Mouse (Mus musculus) midbrain, embryonic 14.5 days (tissue): Measurements from ENCODE around the gene Zfp444. TPM values are rescaled to one million over a fixed set of nuclear protein-coding genes. Genes with fewer than 3 reads are reported as not detected.
A peak's percentile ranks its signal among the peaks of the same experiment; 100 is the strongest.

Experiments used
- ATAC-seq: fragments of 200-750 bp; cut with Nextera tagmentation; 2 replicates; pipeline ENCODE4 v1.8.0; 2017; ENCODE audit warnings: moderate number of reproducible peaks, moderate library complexity; ENCODE audit not compliant: low FRiP score, low TSS enrichment
- DNase-seq: peaks from one replicate; pipeline ENCODE4 v3.0.0-alpha.2; 2015
- H3K27ac ChIP-seq: fragments of 300-500 bp; sonication (generic); replicated peaks from 2 replicates; pipeline ENCODE4 v1.5.1; 2014; ENCODE audit warnings: mild to moderate bottlenecking, low read depth, low read length, moderate library complexity
- H3K27me3 ChIP-seq: fragments of 300-500 bp; sonication (generic); 2 replicates; pipeline ENCODE4 v1.6.1; 2014; ENCODE audit warnings: low read length, control low read depth, mixed read lengths; ENCODE audit not compliant: control insufficient read depth, insufficient read depth
- H3K36me3 ChIP-seq: fragments of 300-500 bp; sonication (generic); 2 replicates; pipeline ENCODE4 v1.6.1; 2014; ENCODE audit warnings: low read length, control low read depth; ENCODE audit not compliant: control insufficient read depth, insufficient read depth
- H3K4me1 ChIP-seq: fragments of 300-500 bp; sonication (generic); 2 replicates; pipeline ENCODE4 v1.6.1; 2014; ENCODE audit warnings: mild to moderate bottlenecking, antibody characterized with exemption, low read length, control low read depth; ENCODE audit not compliant: control insufficient read depth, insufficient read depth
- H3K4me2 ChIP-seq: fragments of 300-500 bp; sonication (generic); 2 replicates; pipeline ENCODE4 v1.6.1; 2014; ENCODE audit warnings: mild to moderate bottlenecking, low read length, moderate library complexity
- H3K4me3 ChIP-seq: fragments of 300-500 bp; sonication (generic); replicated peaks from 2 replicates; pipeline ENCODE4 v1.5.1; 2014; ENCODE audit warnings: low read depth, low read length
- H3K9ac ChIP-seq: fragments of 300-500 bp; sonication (generic); replicated peaks from 2 replicates; pipeline ENCODE4 v1.6.1; 2014; ENCODE audit warnings: mild to moderate bottlenecking, low read length, moderate library complexity
- H3K9me3 ChIP-seq: fragments of 300-500 bp; sonication (generic); 2 replicates; pipeline ENCODE4 v1.6.1; 2016; ENCODE audit warnings: low read length, control low read depth, mixed read lengths; ENCODE audit not compliant: control insufficient read depth
- WGBS: fragments of 180-500 bp; shearing (Covaris S2); extraction: QIAGEN DNeasy Blood & Tissue Kit; methylation state at CpG from one replicate; pipeline ENCODE4 v1.1.7; 2014; 5-methylcytosine and 5-hydroxymethylcytosine counted together
- polyA plus RNA-seq: library from polyadenylated mRNA; unstranded; fragments of >200 nt; fragmentation: Nextera tagmentation; extraction: Ambion mirVana; gene quantifications from 2 replicates; pipeline ENCODE4 v1.2.1, GENCODE M21; 2014

The Zfp444 gene
- polyA plus RNA-seq, 1 experiment from 2014 or later: 94.7 TPM

GRCm38 (mm10) chr7:6184521-6184920 lies 12.5 kb downstream of the Zfp444 start:
- ATAC-seq: no peak
- no peaks in the 10 kb centered on the region for H3K9me3 ChIP-seq
- H3K4me1 ChIP-seq: no peaks in the 10 kb centered on the region
- WGBS: 91% methylated on average over 8 of the region's 8 CpGs
- H3K4me2 ChIP-seq: no peak overlapping the region
- H3K36me3 ChIP-seq: peaks cover 62% of the 10 kb centered on the region
- no peak overlapping the region for H3K27ac ChIP-seq
- no peak overlapping the region for H3K9ac ChIP-seq
- DNase-seq: no peak
- H3K4me3 ChIP-seq: no peak overlapping the region
- H3K27me3 ChIP-seq: no peaks in the 10 kb centered on the region

- Histone ChIP-seq H3K4me3 (no peak overlapping the region), H3K36me3 (peaks cover 66% of the 10 kb centered on the region), H3K27ac (no peak overlapping the region), H3K4me2 (no peak overlapping the region), H3K4me1 (no peaks in the 10 kb centered on the region), H3K9ac (no peak overlapping the region), H3K27me3 (no peaks in the 10 kb centered on the region), H3K9me3 (no peaks in the 10 kb centered on the region)
- DNase-seq: no peak
- 91% methylated on average over 1 of the region's 1 CpGs for WGBS
- no peak for ATAC-seq
Measured at GRCm38 (mm10) chr7:6185391-6185790, 13.4 kb downstream of the Zfp444 start.

DNA sequence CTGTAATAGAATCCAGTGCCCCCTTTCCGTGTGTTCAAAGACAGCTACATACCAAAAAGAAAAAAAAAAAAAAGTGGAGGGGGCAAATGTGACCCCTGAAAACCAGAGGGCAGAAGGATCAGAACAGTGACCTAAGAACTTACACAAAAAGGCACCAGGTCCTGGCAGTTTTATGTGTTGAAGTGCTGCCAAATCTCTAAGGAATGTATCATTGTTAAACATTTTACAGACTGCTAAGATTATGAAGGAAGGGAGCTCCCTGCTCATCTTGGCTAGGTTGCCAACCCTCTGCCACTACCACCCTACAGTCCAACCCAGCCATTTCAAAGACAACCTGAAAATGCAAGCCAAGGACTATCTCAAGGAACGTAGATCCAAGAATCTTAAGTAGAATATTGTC lies 14.2 kb downstream of the Zfp444 start:
- ATAC-seq (no peak), DNase-seq (no peak)
- peaks cover 70% of the 10 kb centered on the region for H3K36me3 ChIP-seq
- H3K9ac ChIP-seq: no peak overlapping the region
- H3K4me2 ChIP-seq: no peak overlapping the region
- no peak overlapping the region for H3K4me3 ChIP-seq
- WGBS: 97% methylated on average over 2 of the region's 2 CpGs
- H3K27ac ChIP-seq: no peak overlapping the region
- H3K9me3 ChIP-seq: no peaks in the 10 kb centered on the region
- no peaks in the 10 kb centered on the region for H3K27me3 ChIP-seq
- no peaks in the 10 kb centered on the region for H3K4me1 ChIP-seq

DNA sequence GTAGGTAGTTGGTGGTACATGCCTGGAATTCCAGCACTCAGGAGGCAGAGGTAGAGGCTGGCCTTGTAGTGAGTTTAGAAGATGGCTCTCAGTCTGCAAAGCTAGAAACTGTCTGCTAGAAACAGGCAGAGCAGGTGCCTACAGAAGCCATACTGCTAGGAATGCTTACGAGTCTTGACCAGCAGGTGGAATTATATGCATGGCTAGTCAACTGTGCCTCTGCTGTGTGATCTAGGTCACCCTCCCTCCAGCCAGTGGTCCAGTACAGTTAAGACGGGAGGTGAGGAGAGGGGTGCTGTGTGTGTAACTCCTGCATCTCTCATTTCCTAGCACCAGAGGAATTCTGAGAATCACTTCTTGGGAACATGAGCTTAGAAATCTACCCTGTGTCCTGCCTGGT lies 14.7 kb downstream of the Zfp444 start:
- H3K36me3 ChIP-seq: peaks cover 68% of the 10 kb centered on the region
- no peak overlapping the region for H3K4me2 ChIP-seq
- no peak overlapping the region for H3K27ac ChIP-seq
- ATAC-seq: no peak
- WGBS: 66% methylated on average over 2 of the region's 2 CpGs
- H3K4me3 ChIP-seq: no peak overlapping the region
- H3K4me1 ChIP-seq: no peaks in the 10 kb centered on the region
- H3K9ac ChIP-seq: no peak overlapping the region
- H3K9me3 ChIP-seq: no peaks in the 10 kb centered on the region
- DNase-seq: no peak
- no peaks in the 10 kb centered on the region for H3K27me3 ChIP-seq

GRCm38 (mm10) chr7:6189542-6189941 lies 17.5 kb downstream of the Zfp444 start:
- H3K4me3 ChIP-seq: no peak overlapping the region
- peak; percentile 28 for DNase-seq
- no peaks in the 10 kb centered on the region for H3K4me1 ChIP-seq
- H3K27ac ChIP-seq: no peak overlapping the region
- no peaks in the 10 kb centered on the region for H3K9me3 ChIP-seq
- no peak overlapping the region for H3K9ac ChIP-seq
- no peaks in the 10 kb centered on the region for H3K27me3 ChIP-seq
- peak; percentile 12; the same call in 1 of the 2 replicates for ATAC-seq
- no peak overlapping the region for H3K4me2 ChIP-seq
- peaks cover 58% of the 10 kb centered on the region for H3K36me3 ChIP-seq
- 50% methylated on average over 45 of the region's 45 CpGs for WGBS

DNA sequence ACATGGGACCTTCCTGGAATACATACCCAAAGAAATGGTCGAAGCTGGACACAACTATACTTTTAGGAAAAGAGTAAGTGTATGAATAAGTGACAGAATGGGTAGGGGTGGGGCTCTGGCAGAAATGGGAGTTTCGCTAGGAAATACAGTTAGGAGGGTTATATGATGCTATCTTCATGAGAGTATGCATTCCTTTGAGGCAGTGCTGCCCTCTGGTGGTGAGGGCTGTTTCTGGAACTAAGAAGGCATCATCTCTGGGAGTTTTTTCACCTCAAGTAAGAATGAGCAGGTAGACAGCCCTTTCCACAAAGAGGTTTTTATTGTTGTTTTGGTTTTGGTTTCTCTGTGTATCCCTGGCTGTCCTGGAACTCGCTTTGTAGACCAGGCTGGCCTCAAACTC lies 19.4 kb downstream of the Zfp444 start:
- no peaks in the 10 kb centered on the region for H3K4me1 ChIP-seq
- peaks cover 41% of the 10 kb centered on the region for H3K36me3 ChIP-seq
- no peaks in the 10 kb centered on the region for H3K27me3 ChIP-seq
- no peak overlapping the region for H3K4me3 ChIP-seq
- no peak overlapping the region for H3K27ac ChIP-seq
- no peaks in the 10 kb centered on the region for H3K9me3 ChIP-seq
- H3K9ac ChIP-seq: no peak overlapping the region
- WGBS: 45% methylated on average over 3 of the region's 3 CpGs
- ATAC-seq (no peak), DNase-seq (peak; percentile 83)
- H3K4me2 ChIP-seq: no peak overlapping the region

DNA sequence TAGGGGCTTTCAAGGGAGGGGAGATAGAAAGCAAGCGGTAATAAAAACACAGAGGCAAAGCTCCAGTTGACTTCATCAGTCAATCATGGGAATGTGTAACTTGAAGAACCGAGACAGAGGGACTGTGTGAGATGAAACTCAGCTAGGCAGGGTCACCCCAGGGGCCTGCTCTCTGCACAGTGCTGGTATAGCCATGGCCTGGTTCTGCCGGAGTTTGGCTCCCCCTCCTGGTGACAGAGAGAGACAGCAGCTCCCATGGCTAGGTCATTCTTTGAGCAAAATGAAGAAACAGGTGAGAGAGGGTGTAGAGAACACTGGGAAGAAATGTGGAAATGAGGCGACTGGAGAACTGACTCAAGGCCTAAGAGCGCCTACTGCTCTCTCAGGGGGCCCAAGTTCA lies 22.1 kb downstream of the Zfp444 start:
- Histone ChIP-seq H3K9me3 (no peaks in the 10 kb centered on the region), H3K27me3 (no peaks in the 10 kb centered on the region), H3K4me3 (no peak overlapping the region), H3K27ac (no peak overlapping the region), H3K4me1 (no peaks in the 10 kb centered on the region), H3K36me3 (peaks cover 17% of the 10 kb centered on the region), H3K4me2 (no peak overlapping the region), H3K9ac (no peak overlapping the region)
- 20% methylated on average over 5 of the region's 5 CpGs for WGBS
- ATAC-seq: peak; percentile 75
- peak; percentile 82 for DNase-seq

DNA sequence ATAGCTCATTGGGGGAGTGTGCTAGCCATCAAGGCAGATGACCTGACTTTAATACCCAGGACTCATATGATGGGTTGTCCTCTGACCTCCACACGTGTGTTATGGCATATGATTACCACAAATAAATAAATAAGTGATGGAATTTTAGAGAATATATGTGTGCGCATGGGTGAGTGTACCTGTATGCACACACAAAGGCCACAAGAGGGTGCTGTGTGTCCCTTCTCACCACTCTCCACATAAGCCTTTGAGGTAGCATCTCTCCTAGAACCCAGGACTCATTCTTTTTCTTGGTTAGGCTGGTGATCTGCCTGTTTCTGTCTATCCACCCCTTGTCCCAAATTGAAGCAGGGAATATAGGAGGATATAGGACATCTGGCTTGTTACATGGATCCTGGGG lies 23.8 kb downstream of the Zfp444 start:
- no peak for ATAC-seq
- peaks cover under 1% of the 10 kb centered on the region; the same call in 1 of the 2 replicates for H3K36me3 ChIP-seq
- WGBS: 57% methylated on average over 2 of the region's 2 CpGs

DNA sequence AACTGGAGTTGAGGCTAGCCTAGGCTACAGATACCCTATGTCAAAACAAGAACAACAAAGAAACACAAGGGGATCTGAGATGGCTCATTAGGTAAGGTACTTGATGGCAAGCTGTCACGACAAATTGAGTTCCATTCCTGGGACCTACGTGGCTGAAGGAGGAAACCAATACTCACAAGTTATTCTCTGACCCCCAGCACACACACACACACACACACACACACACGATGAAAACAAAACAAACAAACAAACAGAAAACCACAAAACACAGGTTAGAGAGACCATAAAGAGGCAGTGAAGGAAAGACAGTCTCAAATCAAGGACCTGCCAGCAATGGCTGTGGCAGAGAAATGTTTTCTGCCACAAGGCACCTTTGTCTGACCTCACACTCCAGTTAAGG lies 24.8 kb downstream of the Zfp444 start, which contains the start of gene Galp:
Gene Galp, plus strand, starts transcription at position 301 of the 400 bp plus-strand sequence.
- Histone ChIP-seq H3K4me1 (no peaks in the 10 kb centered on the region), H3K4me3 (no peak within 1 kb of the TSS), H3K27ac (no peak within 1 kb of the TSS), H3K9me3 (no peaks in the 10 kb centered on the region), H3K36me3 (no peaks in the 10 kb centered on the region), H3K4me2 (no peak within 1 kb of the TSS), H3K27me3 (no peaks in the 10 kb centered on the region), H3K9ac (no peak within 1 kb of the TSS)
- DNase-seq (no peak), ATAC-seq (no peak)
- WGBS: 62% methylated on average over 3 of the region's 3 CpGs

More for the DNA sequence above, 23.8 kb downstream of the Zfp444 start:
- DNase-seq: no peak
- Histone ChIP-seq H3K4me3 (no peak overlapping the region), H3K9ac (no peak overlapping the region), H3K4me1 (no peaks in the 10 kb centered on the region), H3K9me3 (no peaks in the 10 kb centered on the region), H3K4me2 (no peak overlapping the region), H3K27me3 (no peaks in the 10 kb centered on the region), H3K27ac (no peak overlapping the region)
